Mouse (Mus musculus): ENCODE data around the gene P4ha3. TPM values are rescaled to one million over a fixed set of nuclear protein-coding genes. Genes with fewer than 3 reads are reported as not detected.

P4ha3 gene
- polyA plus RNA-seq, 1 experiment from 2014 or later: 2.7 TPM

- Histone ChIP-seq H3K4me2 (replicated peaks) (no peak overlapping the region), H3K27ac (replicated peaks) (no peak overlapping the region), H3K4me1 (peaks cover 10% of the 10 kb centered on the region; the same call in 1 of the 2 replicates), H3K9me3 (no peaks in the 10 kb centered on the region), H3K4me3 (no peak overlapping the region), H3K9ac (replicated peaks) (no peak overlapping the region), H3K27me3 (peaks cover 7% of the 10 kb centered on the region; the same call in 1 of the 2 replicates), H3K36me3 (no peaks in the 10 kb centered on the region)
- no peak for ATAC-seq (replicated peaks)
- WGBS: 40% methylated on average over 3 of the region's 3 CpGs
Observed at GRCm38 (mm10) chr7:100281596-100281995, 3.7 kb upstream of the P4ha3 start.

DNA sequence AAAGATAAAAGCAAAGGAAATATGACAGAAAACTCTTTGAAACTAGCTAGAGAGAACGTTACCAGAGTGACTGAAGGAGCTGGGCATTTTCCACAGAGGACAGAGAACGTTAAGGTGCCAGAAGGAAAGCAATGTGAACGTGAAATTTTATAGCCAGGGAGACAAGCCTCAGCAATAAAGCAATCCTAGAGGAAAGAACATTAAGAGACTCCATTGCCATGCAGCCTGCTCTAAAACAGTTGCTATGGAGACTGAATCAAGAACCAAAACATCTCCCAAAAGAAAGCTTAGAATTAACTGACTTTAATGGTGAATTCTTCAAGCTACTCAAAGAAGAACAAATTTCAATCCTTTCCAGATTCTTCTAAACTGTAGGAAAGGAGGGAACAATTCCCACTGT is 2.0 kb upstream of the P4ha3 start:
- no peak overlapping the region for H3K27ac ChIP-seq (replicated peaks)
- ATAC-seq (replicated peaks): no peak
- WGBS: 27% methylated on average over 3 of the region's 3 CpGs

DNA sequence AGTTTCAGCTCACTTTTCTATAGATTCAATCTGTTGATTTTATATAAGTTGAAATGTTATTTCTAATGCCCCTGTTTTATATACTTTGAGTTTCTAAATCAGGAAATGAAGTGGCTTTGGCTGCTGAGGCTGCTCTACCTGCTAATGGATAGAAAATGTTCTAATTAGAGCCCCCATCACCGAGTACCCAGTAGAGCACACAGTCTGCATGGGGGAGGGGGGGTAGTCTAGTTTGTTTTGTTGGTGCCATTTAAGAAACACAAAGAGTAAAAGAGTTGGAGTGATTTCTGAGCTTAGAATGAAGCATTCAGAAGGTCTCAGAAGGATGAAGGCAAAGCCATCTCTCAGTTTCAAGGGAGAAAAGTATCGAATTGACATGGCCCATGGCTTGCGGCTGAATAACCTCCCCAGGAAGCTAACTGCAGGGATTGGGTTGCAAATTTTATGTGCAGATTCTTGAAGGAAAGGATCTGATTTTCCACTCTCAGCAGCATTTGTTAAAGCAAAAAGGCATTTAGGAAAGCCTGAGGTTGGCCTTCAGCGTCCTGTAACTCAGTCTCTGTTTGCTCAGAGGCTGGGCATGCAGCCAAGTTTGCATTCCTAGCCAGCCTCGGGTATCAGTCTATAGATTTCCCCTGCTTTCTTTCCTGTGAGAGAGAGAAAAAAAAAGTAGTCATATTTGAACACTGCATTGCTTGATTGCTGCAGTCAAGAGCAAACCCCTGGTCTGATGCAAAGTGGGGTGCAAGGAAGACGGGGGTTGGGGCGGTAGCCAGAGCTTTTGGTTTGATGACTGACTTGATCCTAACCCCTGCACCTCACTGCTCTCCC is 2.6 kb downstream of the P4ha3 start:
- H3K27me3 ChIP-seq: peaks cover 7% of the 10 kb centered on the region; the same call in 1 of the 2 replicates
- peak; percentile 63; the same call in 1 of the 2 replicates for ATAC-seq (replicated peaks)
- WGBS: 12% methylated on average over 7 of the region's 7 CpGs
- peak overlapping the region; percentile 62 for H3K27ac ChIP-seq (replicated peaks)
- no peak overlapping the region for H3K9ac ChIP-seq (replicated peaks)
- H3K9me3 ChIP-seq: no peaks in the 10 kb centered on the region
- H3K4me1 ChIP-seq: peaks cover 24% of the 10 kb centered on the region
- no peak overlapping the region for H3K4me3 ChIP-seq
- no peaks in the 10 kb centered on the region for H3K36me3 ChIP-seq
- H3K4me2 ChIP-seq (replicated peaks): peak overlapping the region; percentile 13; the same call in 1 of the 2 replicates

More for the DNA sequence above, 2.0 kb upstream of the P4ha3 start:
- Histone ChIP-seq H3K4me2 (replicated peaks) (no peak overlapping the region), H3K36me3 (no peaks in the 10 kb centered on the region), H3K9me3 (no peaks in the 10 kb centered on the region), H3K4me1 (peaks cover 16% of the 10 kb centered on the region), H3K4me3 (no peak overlapping the region), H3K9ac (replicated peaks) (no peak overlapping the region), H3K27me3 (peaks cover 7% of the 10 kb centered on the region; the same call in 1 of the 2 replicates)

DNA sequence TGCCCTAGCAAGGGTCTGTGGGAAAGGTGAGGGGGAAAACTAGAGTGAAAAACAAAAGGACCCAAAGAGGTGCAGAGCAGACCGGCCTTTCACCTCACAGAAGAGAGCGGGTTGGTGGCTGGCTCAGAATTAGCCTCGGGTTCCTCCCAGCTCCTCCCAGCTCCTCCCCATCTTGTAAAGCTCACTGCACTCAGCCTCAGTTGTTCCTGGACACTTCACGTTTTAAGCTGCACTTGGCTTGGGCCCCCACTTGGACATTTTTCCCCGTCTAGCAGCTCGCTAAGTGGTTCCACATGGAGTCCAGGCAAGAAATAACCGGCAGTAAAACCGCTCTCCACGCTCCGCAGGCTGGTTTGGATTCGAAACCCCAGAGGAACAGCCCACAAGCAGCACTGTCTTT is 3.3 kb downstream of the P4ha3 start:
- 37% methylated on average over 11 of the region's 11 CpGs for WGBS
- peak; percentile 21; the same call in 1 of the 2 replicates for ATAC-seq (replicated peaks)
- peak overlapping the region; percentile 13; the same call in 1 of the 2 replicates for H3K4me2 ChIP-seq (replicated peaks)
- peaks cover 19% of the 10 kb centered on the region for H3K4me1 ChIP-seq
- H3K36me3 ChIP-seq: no peaks in the 10 kb centered on the region
- H3K27me3 ChIP-seq: peaks cover 7% of the 10 kb centered on the region; the same call in 1 of the 2 replicates
- no peaks in the 10 kb centered on the region for H3K9me3 ChIP-seq
- no peak overlapping the region for H3K4me3 ChIP-seq
- H3K27ac ChIP-seq (replicated peaks): peak overlapping the region; percentile 62
- H3K9ac ChIP-seq (replicated peaks): no peak overlapping the region

DNA sequence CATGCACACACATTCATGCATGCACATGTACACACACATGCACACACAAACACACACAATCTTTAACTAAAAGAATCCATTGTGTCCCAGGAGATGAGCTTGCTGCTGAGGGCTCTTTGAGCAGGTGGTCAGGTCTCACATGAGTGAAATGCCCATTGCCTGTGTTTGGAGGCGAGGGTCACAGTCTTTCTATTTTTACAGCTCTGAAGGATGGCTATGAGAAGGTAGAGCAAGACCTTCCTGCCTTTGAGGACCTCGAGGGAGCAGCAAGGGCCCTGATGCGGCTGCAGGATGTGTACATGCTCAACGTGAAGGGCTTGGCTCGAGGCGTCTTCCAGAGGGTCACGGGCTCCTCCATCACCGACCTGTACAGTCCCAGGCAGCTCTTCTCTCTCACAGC is 8.2 kb downstream of the P4ha3 start:
- Histone ChIP-seq H3K36me3 (no peaks in the 10 kb centered on the region), H3K4me1 (peaks cover 5% of the 10 kb centered on the region), H3K4me2 (replicated peaks) (no peak overlapping the region), H3K4me3 (no peak overlapping the region), H3K27ac (replicated peaks) (no peak overlapping the region), H3K27me3 (no peaks in the 10 kb centered on the region), H3K9me3 (no peaks in the 10 kb centered on the region), H3K9ac (replicated peaks) (no peak overlapping the region)
- 86% methylated on average over 8 of the region's 8 CpGs for WGBS
- ATAC-seq (replicated peaks): no peak

DNA sequence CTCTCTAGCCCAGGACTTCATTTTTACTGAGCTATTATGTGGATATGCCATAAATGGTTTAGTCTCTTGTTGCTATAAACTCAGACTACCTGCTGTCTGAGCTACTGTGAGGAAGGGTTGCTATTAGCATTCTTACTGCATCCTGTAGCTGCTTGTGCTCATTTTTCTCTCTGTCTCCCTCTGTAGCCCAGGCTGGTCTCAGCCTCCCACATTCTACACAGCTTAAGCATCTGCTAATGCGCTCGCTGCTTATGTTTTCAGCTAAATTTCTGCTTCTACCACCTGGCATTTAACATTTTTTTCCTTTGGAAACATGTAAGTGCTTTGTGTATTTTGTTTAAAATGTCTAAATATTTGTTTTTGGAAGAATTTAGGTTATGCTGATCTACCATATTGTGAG is 10.4 kb downstream of the P4ha3 start:
- 77% methylated on average over 2 of the region's 2 CpGs for WGBS
- no peak overlapping the region for H3K4me3 ChIP-seq
- no peak overlapping the region for H3K27ac ChIP-seq (replicated peaks)

DNA sequence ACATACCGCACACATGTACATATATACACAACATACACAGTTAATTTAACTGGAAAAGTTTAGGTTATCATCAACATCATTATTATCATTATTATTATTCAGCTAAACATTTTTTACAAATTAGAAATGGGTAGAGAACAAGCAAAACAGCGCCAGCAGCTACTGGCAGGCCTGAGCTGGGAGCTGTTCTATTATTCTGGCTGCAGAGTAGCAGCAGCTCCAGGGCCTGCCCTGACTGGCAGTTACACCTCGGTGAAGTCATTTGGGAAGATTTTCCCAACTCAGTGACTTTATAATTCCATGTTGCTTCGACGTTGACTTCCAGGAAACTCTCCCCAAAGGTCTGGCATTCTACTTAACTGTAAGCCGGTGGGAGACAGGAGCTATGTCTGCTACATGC is 11.4 kb downstream of the P4ha3 start:
- no peak overlapping the region for H3K27ac ChIP-seq (replicated peaks)
- ATAC-seq (replicated peaks): no peak
- no peaks in the 10 kb centered on the region for H3K9me3 ChIP-seq

More for the DNA sequence above, 10.4 kb downstream of the P4ha3 start:
- no peak; the same call in 1 of the 2 replicates for ATAC-seq (replicated peaks)
- Histone ChIP-seq H3K36me3 (no peaks in the 10 kb centered on the region), H3K4me2 (replicated peaks) (no peak overlapping the region), H3K27me3 (no peaks in the 10 kb centered on the region), H3K9ac (replicated peaks) (no peak overlapping the region), H3K9me3 (no peaks in the 10 kb centered on the region), H3K4me1 (no peaks in the 10 kb centered on the region)

DNA sequence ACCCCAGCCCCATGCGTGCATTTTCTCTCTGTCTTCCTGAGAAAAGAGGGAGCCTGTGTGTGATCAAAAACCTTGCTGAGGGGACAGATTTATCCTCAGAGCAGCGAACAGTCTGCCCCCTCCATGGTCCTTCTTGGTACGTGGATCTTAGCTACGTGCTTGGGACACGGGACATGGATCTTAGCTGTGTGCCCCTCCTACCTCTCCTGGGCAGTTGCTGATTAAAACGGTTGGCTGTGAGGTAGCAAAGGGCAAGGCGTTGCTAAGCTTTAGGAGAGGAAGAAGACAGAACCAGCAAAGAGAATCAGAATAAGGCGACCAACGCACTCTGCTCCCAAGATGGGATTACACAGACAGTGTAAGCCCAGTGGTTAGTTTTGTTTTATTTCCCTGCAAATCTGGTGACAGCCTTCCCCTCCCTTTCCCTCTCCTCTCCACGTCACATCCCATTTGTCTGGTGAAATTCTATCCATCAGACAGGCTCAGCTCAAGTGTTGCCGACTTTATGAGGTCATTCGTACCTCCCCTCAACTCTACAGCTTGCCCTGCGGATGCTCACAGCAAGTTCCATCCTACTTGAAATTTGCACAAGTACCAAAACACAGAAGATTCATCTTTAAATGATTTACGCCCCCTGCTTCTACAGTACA is 13.7 kb downstream of the P4ha3 start:
- H3K4me2 ChIP-seq (replicated peaks): no peak overlapping the region
- H3K4me3 ChIP-seq: no peak overlapping the region
- ATAC-seq (replicated peaks): no peak
- H3K36me3 ChIP-seq: no peaks in the 10 kb centered on the region
- H3K4me1 ChIP-seq: peaks cover 10% of the 10 kb centered on the region
- H3K27me3 ChIP-seq: no peaks in the 10 kb centered on the region
- H3K27ac ChIP-seq (replicated peaks): no peak overlapping the region
- H3K9me3 ChIP-seq: no peaks in the 10 kb centered on the region
- H3K9ac ChIP-seq (replicated peaks): no peak overlapping the region
- WGBS: 76% methylated on average over 14 of the region's 14 CpGs

More for the DNA sequence above, 11.4 kb downstream of the P4ha3 start:
- H3K9ac ChIP-seq (replicated peaks): no peak overlapping the region
- H3K4me1 ChIP-seq: no peaks in the 10 kb centered on the region
- no peak overlapping the region for H3K4me3 ChIP-seq
- no peaks in the 10 kb centered on the region for H3K36me3 ChIP-seq
- H3K27me3 ChIP-seq: no peaks in the 10 kb centered on the region
- 86% methylated on average over 6 of the region's 6 CpGs for WGBS
- H3K4me2 ChIP-seq (replicated peaks): no peak overlapping the region

GRCm38 (mm10) chr7:100301390-100301789 is 16.1 kb downstream of the P4ha3 start:
- ATAC-seq (replicated peaks): no peak
- Histone ChIP-seq H3K4me2 (replicated peaks) (no peak overlapping the region), H3K9me3 (no peaks in the 10 kb centered on the region), H3K9ac (replicated peaks) (no peak overlapping the region), H3K27me3 (no peaks in the 10 kb centered on the region), H3K36me3 (no peaks in the 10 kb centered on the region), H3K27ac (replicated peaks) (no peak overlapping the region), H3K4me1 (peaks cover 10% of the 10 kb centered on the region), H3K4me3 (no peak overlapping the region)
- 76% methylated on average over 3 of the region's 3 CpGs for WGBS

GRCm38 (mm10) chr7:100302316-100302715 is 17.0 kb downstream of the P4ha3 start:
- Histone ChIP-seq H3K9ac (replicated peaks) (no peak overlapping the region), H3K27ac (replicated peaks) (0 out of 2 replicates have a peak overlapping the region, but pooled peaks have one; percentile 25)

GRCm38 (mm10) chr7:100305894-100306293 is 20.6 kb downstream of the P4ha3 start:
- ATAC-seq (replicated peaks): no peak
- no peak overlapping the region for H3K9ac ChIP-seq (replicated peaks)
- no peak overlapping the region for H3K4me2 ChIP-seq (replicated peaks)
- H3K4me3 ChIP-seq: no peak overlapping the region
- no peaks in the 10 kb centered on the region for H3K27me3 ChIP-seq
- no peaks in the 10 kb centered on the region for H3K36me3 ChIP-seq
- no peaks in the 10 kb centered on the region for H3K9me3 ChIP-seq
- H3K27ac ChIP-seq (replicated peaks): no peak overlapping the region
- 90% methylated on average over 9 of the region's 9 CpGs for WGBS
- peaks cover 43% of the 10 kb centered on the region for H3K4me1 ChIP-seq

More at GRCm38 (mm10) chr7:100302316-100302715, 17.0 kb downstream of the P4ha3 start:
- H3K4me1 ChIP-seq: peaks cover 11% of the 10 kb centered on the region
- no peaks in the 10 kb centered on the region for H3K27me3 ChIP-seq
- H3K9me3 ChIP-seq: no peaks in the 10 kb centered on the region
- ATAC-seq (replicated peaks): 0 out of 2 replicates have a peak, but pooled peaks have one; percentile 38
- WGBS: 47% methylated on average over 4 of the region's 4 CpGs
- no peak overlapping the region for H3K4me2 ChIP-seq (replicated peaks)
- no peaks in the 10 kb centered on the region for H3K36me3 ChIP-seq
- H3K4me3 ChIP-seq: no peak overlapping the region

Data from forebrain, embryonic 15.5 days (tissue).